Mouse (Mus musculus) lung, postnatal 10 days (tissue): ENCODE measurements at regions not wholly inside any gene's neighbourhood (a gene's known extent, or its start where the extent isn't known, plus 50 kb on each side); places are given as distances from the start of the nearest gene placed in this dataset.

Experiments
- DNase-seq: peaks from one replicate; pipeline ENCODE4 v3.0.0; 2021

DNA sequence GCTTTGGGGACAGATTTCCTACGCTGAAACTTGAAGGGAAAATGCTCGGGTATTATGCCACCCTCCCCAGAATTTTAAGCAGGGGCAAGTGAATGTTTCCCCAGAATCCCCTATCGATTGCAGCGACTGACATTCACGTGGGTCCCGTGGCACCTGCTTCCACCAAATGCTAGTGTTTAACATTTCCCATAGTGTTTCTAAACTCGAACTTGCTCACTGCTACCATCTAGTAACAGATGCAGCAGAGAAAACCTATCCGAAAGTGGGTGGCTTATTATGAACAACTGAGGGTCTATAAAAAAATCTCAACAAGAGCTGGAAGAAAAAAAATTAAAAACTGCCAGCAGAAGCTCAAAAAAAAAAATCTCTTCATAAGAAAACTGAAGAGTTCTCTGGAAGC lies 284.2 kb downstream of the Rnf144a start:
- DNase-seq, result no peak

DNA sequence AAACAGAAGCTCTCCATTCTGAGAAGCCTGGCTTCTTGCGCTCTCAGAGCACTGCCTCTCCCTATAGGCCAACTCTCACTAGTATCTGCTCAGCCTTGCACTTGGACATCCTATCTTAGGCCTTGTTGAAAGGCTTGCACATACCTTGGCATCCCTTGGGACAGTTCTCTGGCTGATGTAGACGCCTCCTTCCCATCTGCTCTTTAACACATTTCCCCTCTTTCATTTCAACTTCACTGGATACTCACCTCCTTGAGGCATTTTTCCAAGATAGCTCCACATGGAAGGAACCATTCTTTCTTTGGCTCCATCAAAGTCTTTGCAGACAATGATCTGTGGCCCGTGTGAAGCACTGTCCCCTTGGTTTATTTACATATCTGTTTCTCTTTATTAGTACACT lies 285.0 kb downstream of the Rnf144a start:
- no peak for DNase-seq

DNA sequence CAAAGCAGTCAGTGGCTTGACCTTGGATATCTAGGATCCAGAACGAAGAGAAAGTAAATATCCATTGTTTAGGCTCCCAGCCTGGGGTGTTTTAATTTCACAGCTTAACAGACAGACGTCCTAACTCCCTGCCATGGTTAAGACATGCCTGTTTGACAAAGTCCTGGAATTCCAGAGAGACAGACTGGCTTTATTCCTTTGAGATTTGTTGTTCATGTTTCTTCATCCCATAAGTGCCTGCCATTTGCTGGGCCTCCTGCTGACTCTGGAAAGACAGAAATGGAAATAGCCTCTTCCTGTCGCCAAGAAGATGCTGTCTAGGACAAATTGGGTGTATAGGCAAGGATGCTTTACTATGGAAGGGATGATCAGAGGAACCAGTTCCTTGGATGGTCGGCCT lies 285.5 kb downstream of the Rnf144a start:
- no peak for DNase-seq

DNA sequence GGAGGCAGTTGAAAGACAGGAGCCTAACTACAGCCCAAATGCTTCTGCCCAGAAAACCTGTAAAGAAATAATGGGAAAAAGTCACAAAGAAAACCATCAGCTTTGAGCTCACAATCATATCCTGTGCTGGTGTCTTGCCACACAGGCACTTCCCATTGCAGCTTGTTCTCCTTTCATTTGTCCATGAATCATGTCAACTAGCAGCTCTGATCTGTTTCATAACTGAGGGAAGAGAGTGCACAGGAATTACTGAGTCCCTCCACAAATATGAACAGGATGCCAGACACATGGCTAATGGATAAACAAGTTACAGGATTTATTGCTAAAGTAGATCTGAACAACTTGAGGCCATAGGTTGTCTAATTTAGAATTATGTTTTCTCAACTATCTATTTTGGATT lies 286.2 kb downstream of the Rnf144a start:
- no peak for DNase-seq

DNA sequence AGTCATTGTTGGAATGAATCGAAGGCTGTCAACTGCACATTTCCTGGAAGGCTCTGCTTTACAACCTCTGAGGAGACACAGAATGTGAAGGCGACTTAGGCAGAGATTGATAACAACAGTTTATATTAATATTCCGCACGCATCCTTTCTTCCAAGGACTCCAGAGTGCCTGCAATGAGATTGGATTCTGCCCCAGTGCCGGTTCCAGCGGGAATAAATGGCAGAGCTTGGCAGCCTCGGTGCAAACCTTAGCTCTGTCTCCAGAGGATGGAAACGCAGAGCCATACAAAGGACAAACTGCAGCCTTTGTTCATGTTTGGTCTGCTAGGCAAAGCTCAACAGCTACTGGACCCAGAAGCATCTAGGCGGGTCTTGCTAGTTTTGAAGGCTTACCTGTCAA lies 288.8 kb downstream of the Rnf144a start:
- no peak for DNase-seq

DNA sequence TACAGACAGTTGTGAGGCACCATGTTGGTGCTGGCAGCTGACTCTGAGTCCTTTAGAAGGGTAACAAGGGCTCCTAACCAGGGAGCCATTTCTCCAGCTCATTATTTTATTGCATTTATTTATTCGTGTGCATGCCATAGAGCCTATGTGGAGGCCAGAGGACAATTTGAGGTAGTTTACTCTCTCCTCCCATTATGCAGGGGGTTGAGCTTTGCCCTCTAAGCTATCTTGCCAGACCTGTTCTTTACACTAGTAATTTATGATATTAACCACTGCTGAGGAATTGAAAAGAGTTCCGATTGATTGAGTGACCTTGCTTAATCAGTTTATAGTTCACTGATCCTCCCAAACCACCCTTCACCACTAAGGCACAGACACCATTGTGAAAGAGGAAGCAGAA lies 290.8 kb downstream of the Rnf144a start:
- DNase-seq, result no peak

DNA sequence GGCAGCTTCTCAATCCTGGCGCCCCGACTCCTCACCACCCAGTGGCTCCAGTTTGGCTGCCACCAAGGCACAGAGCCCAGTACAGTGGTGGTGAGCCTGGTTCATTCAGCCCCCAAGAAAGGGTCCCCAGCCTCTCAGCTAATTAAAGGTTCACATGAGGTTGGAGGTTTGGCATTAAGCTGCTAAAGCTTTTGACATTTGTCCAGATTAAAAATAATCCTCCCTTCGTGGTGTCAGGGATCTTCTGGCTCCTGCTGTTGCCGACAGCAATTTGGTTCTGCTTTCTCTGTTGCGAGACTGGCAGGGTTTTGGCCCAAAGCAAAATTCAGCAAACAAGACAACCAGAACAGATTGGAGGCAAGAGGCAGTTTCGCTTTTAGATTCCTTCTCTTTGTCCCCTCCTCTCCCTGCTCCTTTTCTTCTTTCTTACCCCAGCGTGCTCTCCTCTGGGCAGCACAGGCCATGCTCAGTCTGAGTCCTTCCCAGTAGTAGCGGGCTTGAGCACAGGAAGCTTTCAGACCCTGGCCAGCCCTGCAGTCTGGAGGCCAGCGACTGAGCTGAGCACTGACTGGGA lies 299.6 kb downstream of the Rnf144a start:
- peak; percentile 29 for DNase-seq

DNA sequence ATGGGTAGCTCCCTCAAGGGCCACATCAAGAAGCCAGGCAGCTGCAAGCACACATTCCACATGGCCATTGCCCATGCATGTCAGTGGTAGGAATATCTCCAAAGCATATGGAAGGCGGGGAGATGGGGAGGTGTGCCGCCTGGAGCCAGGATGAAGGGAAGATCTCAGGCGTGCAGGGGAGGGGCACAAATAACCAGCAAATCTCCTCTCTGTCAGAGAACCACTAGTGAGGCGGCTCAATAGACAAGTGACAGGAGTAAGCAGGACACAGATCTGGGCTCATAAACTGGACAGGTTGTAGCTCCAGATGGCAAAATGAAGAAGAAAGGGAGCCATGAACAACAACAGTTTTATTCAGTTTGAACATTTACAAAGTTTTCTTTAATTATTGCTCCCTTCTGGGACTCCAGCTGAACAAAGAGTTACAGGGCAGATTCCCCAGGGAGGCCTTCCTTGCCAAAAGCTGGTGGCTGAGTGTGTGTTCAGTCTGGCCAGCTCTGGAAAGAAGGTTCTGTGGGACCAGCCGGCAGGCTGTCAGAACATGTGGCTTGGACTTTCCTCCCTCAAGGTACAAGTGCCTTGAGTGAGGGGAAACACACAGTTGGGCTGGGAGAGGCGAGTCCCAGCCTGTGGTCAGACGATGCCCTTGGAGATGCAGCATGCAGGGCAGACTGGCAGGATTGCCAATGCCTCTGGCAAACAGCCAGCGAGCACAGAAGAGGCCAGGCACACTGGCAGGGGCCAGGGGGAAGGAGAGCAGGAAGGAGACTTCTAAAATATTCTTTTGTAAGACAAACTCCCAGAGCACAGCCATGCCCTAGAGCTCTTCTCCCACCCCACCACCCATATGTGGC lies 302.7 kb downstream of the Rnf144a start:
- peak; percentile 41 for DNase-seq

DNA sequence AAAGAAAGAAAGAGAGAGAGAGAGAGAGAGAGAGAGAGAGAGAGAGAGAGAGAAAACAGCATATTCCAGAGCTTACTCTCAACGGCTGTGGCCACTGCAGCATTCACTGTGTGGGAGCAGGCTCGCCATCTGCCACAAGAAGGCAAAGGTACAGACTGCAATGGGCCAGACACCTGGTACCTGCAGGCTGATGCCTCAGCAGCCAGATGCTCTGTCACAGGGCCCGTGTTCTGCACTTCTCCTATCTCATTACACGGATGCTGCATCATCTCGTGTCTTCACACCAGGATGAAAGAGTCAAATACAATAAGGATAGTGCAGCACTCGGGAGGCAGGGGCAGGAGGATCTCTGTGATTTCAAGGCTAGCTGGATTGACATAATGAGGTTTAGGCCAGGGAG lies 305.2 kb downstream of the Rnf144a start:
- DNase-seq, result no peak

DNA sequence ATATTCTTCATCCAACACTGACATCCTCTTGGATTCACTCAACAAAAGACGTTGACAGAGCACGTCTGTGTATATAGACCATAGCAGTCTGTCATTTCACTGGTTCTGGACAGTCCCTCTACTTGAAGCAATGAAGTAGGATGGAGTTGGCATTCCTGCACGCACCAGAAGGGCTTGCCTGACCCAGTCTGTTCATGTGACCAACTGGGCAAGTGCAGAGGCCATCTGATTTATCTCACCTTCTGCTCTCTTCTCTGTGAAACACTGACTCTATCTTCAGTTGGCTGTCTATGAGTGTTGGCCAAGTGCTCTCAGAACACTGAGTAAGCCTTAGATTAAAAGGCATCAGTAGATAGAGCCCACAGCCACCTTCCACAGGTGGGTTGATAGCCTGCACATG lies 310.7 kb downstream of the Rnf144a start:
- no peak for DNase-seq

DNA sequence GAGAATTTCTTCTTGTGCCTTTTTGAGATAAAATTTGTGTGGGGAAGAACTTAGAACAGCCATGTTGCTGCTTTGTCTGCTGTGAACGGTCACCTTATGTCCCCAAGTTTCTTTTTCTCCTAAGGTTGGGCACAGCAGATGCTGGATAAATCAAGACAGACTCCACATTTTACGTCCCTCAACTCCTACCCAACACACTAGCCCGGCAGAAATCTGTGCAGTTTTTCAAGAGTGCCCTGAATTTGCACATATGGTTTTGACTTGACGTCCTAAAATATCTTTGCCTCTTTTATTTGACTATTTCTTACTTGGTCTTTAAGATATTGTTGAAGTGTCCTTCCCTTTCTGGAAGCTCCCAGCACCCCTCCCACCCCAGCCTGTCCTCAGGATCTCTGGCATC lies 312.7 kb downstream of the Rnf144a start:
- no peak for DNase-seq

DNA sequence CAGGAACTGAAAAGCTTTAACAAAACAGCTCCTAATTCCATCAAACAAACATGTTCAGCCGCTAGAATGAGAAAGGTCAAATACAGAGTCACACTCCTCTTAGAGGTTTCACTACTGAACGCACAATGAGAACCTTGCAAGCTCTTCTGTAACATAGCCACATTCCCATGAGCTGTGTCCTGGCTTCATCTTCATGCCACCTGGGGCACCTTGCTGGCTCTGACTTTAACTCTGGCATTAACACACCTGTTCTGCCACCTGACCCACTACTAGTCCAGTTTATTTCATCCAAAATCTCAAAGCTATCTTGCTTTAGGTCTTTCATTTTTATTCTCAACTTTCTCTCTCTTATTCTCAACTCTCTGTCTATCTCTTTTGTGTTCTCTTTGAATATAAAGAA lies 314.9 kb downstream of the Rnf144a start:
- DNase-seq, result no peak

DNA sequence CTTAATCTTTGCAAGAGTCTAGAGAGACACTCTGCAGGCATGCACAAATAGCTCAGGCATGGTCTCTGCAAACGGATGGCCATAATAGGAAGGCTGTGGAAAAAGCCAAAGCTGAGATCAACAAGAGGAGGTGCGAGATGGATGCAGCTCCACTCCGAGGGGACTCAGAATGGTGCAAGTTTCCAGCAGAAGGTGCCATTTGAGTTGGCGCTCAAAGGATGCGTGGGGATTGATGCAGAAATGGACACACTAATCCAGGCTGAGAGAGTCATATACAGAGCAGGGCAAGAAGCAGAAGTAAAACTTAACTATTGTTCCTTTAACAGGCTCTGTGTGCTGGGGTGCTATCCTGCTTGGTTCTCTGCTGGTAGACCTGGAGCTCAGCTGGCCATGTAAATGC lies 315.9 kb downstream of the Rnf144a start:
- no peak for DNase-seq

DNA sequence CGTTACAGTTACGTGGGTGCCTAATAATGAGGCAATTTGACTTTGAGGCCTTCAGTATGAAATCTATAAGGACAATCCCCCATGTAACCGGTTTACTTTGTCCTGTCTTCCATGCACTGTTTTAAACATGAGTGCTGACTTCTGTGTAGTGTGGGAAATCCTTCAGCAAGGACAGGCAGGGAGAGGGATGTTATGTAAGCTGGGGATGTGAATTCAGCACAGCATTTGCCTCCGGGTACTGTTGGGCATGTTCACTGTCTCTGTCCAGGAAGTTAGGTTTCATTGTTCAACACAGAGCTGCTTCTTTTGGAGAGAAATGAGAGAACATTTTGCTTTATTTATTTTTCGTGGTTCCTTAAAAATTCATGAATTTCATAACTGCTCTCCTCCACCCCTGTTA lies 322.7 kb downstream of the Rnf144a start:
- DNase-seq, result no peak

DNA sequence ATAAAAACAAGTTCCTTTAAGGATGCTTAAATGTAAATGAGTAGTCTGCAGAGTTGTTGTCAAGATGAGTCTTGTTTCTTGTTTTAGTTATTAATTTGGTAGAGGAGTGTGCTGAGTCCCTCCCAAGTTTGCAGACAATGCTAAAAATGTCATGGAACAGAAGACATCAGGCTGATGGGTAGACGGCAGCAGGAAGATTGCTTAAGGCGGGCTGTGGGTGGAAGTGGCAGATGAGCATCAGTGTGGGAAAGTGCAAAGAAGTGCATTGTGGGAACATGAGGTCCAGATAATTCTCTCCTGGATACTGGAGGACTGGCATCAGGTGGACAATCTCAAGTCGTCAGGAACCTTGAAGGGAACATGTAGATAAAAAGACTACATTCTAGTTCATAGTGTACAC lies 323.2 kb downstream of the Rnf144a start:
- DNase-seq, result no peak

DNA sequence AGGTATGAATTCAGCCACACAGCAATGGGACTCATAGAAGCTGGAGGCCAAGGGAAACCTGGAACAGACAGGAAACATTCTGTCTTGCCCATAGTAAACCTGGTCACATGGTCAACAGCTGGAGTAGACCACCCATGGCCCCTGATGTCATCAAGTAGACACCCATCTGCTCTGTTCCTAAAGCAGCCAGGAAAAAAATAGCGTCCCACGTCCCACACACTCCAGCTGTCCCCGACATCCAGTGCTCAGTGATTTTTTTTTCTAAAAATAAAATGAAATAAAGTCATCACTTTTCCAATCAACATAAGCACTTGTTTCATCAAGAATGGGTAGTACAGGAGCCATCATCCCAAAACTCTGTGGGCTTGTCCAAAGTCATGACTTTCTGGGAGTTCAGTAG lies 326.7 kb downstream of the Rnf144a start:
- no peak for DNase-seq

DNA sequence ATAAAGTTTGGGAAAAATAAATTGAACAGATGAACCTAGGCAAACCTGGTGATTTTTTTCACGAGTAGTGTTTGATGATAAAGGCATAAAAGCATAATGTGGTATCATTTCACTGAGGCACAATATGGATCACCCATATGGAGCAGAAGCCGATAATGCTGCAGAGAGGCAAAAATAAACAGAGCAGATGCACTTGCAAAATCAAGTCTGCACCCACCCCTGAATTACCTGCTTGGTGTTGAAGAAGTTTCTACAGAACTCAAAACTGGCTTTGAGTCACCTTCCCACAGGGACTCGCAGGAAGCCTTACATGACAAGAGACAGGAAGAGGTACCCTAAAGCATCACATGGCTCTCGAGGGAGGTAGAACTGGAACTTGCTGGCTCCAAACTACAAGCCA lies 328.1 kb downstream of the Rnf144a start:
- DNase-seq, result no peak

DNA sequence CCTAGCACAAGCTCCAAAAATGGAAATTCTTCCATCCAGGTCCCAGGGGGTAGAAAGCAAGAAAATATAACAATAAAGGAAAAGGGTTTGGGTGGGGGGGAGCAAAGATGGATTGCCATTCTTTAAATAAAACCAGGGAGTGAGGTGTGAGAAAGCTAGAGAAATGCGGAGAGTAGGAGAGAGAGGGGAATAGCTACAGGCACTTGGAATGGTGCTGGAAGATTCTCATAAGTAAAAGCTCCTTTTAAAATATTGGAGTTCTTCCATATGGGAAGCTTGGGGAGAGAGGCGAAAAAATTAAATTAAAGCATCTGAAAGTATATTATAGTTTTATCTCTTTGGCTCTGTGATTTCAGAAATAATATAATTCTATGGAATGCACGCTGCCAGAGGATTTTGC lies 328.6 kb downstream of the Rnf144a start:
- DNase-seq, result no peak

DNA sequence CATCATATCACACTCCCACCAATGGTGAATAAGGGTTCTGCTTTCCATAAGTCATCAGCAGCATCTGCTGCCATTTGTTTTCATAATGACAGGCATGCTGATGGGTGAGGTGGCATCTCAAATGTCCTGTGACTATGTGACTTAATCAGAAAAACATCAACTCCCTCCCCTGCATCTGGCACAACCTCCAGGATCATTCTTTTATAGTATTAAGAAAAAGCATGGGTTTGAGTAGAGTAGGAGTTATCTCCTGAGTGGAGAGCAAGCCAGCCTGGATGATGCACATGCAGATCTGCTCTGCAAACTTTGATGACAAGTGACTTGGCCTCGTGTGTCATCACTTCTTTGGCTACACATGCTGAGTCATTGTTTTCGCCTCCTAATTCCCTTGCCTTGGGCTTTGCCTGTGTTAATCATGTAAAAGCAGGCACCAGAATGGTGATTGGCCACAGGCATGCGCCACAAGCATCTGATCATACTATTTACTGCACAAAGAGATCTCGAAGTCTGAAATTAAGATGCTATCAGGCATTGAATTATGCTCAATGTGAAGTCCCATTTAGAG lies 335.9 kb downstream of the Rnf144a start:
- DNase-seq, result no peak

DNA sequence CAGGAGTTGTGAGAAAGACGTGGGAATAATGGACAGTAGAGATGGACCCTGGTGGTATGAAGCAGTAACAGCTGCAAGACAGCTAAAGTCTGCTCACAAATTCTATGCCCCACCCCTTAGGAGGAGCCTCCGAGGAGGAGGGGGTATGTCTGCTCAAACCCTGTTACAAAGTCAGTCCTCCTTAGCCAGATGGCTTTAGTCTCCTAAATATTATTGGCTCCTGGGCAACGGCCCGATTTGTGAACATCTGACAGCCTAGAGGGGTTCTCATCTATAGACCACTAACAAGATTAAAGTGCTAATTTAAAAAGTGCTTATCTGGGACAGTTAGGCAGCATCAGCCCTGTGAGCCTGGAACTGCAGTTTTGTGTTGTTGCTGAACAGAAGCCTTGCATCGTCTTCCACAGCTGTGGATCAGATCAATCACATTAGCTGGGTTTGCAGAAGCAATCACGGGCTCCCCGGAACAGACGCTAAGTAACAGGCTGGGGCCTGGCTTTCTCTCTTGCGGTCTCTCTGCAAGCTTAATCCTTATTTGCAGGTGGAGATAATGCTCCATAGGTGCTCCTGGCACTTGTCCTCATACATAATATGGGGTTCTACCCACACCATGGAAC lies 339.3 kb downstream of the Rnf144a start:
- peak; percentile 29 for DNase-seq

DNA sequence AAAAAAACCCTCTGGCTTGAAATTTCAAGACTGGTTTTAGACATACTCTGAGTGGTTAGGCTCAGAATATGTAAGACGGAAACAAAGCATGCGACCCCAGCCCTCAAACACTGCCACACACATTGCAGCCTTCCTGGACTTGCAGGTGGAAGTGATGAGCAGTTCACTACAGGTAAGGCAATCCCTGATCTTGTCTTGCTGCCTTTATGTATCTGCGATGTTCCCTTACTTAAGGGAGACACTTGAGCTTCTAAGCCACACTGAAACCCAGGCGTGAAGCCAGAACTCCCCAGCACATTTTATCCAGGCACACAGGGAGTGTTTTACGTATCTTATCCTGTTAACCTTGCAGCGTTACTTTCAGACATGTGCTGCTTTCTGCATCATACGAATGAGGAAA lies 342.9 kb downstream of the Rnf144a start:
- DNase-seq, result no peak

DNA sequence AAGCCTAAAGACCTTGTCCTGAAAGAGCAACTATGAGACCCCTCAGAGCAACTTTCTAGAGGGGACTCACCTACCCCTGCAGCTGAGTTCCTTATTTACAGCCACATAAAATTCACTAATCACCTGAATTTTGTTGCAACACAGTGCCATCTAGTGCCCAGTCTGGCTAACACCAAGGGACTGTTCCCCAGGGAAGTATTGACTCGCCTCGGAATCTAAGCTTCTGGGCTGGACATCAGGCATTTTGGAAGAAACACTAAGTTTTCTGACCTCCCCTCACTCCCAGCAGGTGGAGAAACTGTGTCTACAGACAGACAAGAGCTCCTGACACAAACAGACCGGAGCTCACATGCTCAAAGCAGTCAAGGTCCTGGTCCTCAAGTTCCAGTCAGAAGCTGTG lies 343.4 kb downstream of the Rnf144a start:
- peak; percentile 86 for DNase-seq

DNA sequence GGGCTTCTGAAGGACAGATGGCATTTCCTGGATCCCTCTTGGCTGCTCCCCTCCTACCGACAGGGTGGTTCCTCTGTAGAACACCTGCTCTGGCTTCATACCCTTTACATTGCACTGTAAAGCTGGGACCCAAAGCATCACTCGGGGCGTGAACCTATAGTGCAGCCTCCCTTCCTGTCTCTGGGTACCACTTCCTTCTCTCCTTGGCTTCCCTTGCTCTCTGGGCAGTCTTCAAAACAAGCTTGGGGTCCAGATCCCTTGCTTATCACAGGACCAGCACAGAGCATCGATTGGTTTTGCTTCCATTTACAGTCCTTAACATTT lies 346.4 kb downstream of the Rnf144a start:
- DNase-seq, result no peak
